Mouse (Mus musculus): Measurements from ENCODE around the gene Plekhj1.

Gene Plekhj1

DNA sequence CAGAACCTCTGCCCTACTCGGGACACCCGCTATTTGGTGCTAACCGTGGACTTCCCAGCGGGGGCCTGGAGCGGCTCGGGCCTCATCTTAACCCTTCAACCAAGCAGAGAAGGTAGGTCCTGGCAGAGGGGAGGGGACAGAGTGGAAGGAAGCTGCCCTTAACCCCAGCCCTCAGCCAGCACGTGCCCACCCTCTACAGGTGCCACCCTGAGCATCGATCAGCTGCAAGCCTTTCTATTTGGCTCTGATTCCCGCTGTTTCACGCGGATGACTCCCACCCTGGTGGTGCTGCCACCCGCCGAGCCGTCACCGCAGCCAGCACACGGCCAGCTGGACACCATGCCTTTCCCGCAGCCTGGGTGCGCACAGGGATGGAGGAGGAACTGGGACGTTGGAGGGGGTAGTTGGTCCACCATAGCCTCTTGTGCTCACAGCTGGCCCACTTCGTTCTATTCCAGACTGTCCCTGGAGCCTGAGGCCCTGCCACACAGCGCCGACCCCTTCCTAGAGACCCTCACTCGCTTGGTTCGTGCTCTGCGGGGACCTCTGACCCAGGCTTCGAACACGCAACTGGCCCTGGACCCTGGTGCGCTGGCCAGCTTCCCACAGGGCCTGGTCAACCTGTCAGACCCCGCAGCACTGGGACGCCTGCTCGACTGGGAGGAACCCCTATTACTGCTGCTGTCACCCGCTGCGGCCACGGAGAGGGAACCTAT, 8.1 kb upstream of the Plekhj1 start:
- in situ Hi-C loops (cut with MboI; ENCODE audit: low sequenced_read_pairs): no loop called here

DNA sequence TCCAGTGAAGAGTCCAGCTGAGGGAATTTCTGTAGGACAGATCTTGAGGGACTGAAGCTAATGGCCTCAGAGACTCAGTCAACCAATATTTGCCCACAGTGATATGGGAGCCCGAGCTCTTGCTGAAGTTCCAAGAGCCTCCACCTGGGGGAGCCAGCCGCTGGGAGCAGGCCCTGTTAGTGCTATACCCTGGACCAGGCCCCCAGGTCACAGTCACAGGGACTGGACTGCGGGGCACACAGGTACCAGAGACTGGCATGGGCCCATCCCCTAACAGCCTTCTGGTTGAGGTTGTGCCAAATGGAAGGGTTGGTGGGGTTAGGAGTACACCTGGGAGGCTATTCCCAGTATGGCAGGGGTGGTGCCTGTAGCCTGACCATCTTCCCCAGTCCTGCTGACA, 7.5 kb upstream of the Plekhj1 start:
- in situ Hi-C loops (cut with MboI; ENCODE audit: low sequenced_read_pairs): no loop called here

DNA sequence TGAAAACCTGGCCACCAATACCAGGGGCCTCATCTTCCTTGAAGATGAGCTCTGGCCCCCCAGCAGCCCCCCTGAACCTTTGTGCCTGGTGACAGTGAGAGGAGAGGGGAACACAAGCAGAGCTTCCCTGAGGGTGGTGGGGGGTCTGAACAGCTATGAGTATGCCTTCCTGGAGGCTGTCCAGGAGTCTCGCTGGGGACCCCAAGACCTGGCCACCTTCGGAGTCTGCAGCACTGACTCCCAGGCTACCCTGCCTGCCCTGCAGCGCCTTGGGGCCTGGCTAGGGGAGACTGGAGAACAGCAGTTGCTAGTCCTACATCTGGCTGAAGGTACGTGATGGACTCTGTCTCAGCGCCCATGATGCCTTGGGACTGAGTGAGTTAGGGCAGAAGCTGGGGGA, 6.9 kb upstream of the Plekhj1 start:
- in situ Hi-C loops (cut with MboI; ENCODE audit: low sequenced_read_pairs): no loop called here

DNA sequence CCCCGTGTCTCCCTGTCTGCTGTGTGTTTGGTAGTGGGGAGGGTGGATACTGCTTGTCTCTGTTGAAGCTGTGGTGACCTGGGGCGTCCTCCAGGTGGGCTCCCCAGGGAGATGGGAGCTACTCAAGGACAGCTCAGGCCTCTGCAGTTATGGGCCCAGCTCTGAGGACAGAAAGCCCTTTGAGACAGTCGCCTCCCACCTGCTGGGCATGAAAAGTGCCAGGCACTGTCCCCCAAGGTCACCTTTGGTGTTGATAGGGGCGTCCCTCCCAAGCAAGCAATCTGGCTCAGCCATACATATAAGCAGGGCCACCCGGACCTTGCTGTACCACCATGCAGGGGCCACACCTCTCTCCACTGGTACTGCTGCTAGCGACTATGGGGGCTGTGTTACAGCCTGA, 6.5 kb upstream of the Plekhj1 start, which contains the start of gene Amh:
Amh (plus strand) TSS at position 328 of the 400 bp plus-strand sequence.
- in situ Hi-C loops (cut with MboI; ENCODE audit: low sequenced_read_pairs): no loop called here

DNA sequence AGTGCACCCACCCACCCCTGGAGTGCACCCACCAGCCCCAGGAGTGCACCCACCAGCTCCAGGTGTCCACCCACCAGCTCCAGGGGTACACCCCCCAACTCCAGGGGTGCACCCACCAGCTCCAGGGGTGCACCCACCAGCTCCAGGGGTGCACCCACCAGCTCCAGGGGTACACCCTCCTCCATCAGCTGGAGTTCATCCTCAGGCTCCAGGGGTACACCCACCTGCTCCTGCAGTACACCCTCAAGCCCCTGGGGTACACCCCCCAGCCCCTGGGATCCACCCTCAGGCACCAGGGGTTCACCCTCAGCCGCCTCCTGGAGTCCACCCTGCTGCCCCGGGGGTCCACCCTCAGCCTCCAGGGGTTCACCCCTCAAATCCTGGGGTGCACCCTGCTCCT, 5.9 kb upstream of the Plekhj1 start:
- in situ Hi-C loops (cut with MboI; ENCODE audit: low sequenced_read_pairs): no loop called here

DNA sequence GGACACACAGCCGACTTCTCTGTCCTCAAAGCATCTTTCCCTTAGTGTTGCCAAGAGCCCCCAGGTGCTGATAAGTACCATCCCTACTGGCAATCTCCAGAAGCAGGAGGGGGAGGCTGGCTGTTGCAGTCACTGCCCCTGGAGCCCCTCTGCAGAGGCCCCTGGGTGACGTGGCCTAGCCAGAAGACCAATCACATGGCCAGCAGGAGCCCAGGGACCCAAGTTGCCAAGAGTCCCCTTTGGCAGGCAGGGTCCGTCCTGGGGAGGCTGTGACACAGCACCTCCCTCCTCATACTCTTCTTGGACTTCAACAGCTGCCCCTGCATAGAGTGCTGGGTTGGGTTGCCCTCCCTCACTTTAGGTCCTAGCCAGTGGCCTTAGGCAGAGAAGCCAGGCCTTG, 4.6 kb upstream of the Plekhj1 start:
- in situ Hi-C loops (cut with MboI; ENCODE audit: low sequenced_read_pairs): no loop called here

DNA sequence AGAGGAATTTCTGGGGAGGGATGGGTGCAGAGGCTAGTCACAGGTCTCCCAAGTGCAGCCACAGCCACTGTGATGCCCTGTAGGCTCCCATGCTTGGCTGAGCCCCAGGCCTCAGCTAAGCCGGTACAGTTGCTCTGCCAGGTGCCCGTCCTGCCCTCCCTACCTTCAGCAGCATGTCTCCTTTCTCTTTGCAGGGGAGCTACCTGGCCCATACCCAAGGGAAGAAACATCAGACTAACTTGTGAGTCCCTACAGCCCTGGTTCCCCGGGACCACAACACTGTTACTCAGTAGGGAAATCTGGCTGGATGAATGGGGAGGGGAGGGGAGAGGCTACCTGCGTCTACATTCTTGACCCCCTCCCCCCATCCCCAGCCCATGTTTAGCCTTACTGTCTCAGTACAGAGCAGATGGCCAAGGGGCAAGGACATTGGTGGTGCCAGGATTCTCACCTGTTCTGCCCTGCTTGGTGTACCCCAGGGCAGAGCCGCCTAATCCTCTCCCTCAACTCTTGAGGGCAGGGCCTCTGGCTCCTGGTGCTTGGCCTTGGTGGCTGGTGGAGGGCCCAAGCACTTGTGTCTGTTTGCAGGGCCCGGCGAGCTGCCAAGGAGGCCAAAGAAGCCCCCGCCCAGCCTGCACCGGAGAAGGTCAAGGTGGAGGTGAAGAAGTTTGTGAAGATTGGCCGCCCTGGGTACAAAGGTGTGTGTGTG, 3.9 kb upstream of the Plekhj1 start:
- in situ Hi-C loops (cut with MboI; ENCODE audit: low sequenced_read_pairs): no loop called here

DNA sequence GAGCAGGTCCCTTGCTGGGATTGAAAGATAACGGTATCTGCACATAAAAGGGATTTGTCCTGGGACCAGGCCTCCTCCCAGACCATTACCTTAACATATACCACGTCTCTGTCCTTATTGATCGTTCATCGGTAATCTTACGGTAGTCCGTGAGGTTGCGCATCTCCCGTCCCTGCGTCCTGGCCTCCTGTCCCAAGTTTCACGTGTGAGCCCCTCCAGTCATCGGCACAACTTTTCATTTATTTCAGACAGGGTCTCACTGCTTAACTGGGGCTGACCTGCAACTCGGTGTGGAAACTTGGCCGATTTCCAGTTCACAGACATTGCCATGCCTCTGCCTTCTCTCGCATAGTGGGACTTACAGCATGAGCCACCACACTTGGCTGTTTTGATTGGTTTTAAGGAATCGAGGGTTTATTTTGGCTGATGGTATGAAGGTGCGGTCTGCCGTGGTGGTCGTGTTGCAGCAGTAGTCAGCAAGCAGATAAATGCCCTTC, 692 bp upstream of the Plekhj1 start:
- in situ Hi-C loops (cut with MboI; ENCODE audit: low sequenced_read_pairs): no loop called here

DNA sequence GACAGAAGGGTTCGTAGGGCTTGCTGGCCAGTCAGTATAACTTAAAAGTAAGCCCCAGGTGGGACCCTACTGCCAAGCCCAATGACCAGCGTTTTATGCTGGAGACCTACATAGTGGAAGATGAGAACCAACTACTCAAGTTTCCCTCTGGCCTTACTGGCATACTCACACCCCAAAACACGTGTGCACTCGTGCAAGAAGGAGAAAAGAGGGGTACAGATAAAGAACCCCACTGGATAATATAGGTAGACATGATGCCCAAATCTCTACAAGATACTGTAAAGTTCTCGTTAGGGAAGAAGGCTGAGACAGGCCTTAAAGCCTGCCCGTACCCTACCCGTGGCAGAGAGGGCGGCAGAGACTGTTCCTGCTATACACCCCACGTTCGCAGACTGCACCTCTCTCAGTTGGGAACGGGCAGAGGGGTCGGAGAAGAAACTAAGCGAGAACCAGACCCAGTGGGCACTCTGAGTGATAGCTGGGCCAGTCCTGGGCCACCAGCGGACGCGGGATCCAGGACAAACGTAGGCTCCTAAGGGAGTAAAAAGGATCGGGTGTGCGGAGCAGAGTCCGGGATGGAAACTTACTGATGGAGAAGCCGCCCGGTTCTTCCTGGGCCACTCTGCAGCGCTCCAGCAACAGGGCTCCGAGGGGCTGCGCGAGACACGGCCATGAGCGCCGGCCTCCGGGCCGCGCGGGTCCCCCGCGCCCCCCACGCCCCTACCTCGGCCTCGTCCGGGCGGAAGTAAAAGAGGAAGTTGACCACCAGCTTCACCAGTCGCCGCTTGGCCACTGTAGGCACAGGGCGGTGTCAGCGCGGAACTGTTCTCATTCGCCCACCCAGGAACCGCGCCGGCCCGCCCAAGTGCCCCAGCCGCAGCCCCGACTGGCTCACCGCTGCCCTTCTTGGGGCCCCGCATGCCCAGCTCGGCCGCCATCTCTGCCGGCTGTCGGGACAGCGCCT, 958 bp downstream of the Plekhj1 start:
- in situ Hi-C loops (cut with MboI; ENCODE audit: low sequenced_read_pairs): no loop called here

DNA sequence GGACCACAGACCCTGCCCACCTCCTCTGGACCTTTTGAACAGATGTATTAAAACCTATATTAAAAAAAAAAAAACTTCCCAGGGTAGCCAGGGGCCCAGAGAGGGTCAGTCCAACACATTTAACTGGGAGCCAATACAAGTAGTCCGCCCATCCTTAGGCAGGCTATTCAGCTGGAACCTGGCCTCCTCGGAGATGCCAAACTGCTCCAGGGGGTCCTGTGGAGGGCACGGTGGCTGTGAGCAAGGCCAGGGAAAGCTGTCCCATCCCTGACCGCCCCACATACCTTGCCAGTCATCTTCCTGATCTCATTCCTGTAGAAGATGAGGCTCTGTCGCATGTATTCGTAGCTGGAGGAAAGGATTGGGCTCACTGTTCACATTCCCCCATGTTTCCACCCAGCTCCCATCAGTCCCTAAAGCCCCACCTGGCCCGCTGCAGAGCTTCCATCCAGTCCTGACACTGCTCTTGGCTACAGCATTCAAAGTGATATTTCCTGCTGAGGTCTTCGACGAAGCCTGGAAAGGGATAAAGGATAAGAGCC, 2.0 kb downstream of the Plekhj1 start:
- in situ Hi-C loops (cut with MboI; ENCODE audit: low sequenced_read_pairs): no loop called here

DNA sequence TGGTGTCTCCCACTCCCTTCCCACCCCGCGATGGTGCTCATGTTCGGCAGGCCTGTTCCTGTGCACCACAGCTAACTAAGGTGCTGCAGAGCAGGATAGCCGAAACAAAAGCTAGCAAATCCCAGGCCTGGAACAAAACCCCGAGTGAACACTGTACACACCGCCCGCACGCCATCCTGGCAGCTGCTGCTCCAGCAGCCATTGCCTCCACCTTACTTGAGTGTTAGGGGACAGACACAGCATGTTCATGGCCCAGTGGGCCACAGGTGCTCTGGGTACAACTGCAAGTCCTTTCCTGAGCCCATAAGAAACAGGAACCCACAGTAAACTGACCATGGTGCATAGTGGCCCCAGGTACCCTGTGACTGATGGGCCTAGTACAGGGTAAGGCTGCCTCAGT, 3.7 kb downstream of the Plekhj1 start:
- in situ Hi-C loops (cut with MboI; ENCODE audit: low sequenced_read_pairs): no loop called here

DNA sequence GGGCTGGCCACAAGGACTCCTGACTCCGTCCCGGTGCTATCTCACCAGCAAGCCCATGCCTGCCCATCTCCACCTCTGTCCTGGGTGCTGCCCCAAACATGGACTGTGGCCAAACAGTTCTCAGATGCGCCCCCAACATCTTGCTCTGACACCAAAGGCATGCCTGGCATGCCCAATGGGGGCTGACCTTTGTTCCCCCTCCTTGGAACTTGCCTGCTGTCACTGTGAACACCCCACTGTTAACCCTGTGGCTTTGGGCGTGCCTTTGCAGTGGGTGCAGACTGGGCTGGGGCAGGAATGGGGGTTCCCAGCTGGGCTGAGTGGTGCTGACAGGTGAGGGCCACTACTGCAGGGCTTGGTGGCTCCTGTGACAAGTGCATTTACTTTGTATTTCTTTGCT, 4.6 kb downstream of the Plekhj1 start:
- in situ Hi-C loops (cut with MboI; ENCODE audit: low sequenced_read_pairs): no loop called here

DNA sequence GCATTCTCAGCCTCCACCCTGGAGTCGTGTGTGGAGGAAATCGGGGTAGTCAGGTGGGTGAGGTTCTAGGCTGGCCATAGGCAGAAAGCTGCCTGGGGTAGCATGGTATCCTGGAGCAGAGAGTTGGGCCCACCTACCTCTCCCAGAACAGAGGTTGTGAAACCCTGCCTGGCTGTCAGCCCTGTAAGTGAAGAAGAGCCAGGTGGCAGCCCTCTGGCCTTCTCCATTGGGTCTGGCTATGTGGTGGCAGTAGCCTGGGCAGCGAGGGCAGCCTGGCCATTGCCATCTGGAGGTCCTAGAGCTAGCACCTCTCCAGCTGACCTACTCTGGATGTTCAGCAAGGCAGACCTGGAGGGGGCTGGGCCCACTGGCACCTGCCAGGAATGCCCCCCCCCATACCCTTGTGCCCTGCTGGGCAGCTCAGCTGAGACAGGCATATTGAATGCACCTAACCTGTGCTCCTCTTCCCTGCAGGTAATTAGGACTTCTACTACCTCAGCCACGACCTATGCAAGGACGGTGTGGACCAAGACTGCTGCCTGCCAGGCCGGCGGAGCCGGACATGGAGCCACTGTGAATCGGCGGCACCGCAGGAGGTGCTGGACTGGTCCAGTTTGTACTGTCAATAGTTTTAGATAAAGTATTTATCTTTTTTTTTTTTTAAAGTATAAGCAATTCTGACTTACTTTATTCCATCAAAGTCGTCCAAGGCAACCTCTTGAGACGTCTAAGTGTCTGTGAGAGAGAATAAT, 5.2 kb downstream of the Plekhj1 start:
- in situ Hi-C loops (cut with MboI; ENCODE audit: low sequenced_read_pairs): no loop called here

DNA sequence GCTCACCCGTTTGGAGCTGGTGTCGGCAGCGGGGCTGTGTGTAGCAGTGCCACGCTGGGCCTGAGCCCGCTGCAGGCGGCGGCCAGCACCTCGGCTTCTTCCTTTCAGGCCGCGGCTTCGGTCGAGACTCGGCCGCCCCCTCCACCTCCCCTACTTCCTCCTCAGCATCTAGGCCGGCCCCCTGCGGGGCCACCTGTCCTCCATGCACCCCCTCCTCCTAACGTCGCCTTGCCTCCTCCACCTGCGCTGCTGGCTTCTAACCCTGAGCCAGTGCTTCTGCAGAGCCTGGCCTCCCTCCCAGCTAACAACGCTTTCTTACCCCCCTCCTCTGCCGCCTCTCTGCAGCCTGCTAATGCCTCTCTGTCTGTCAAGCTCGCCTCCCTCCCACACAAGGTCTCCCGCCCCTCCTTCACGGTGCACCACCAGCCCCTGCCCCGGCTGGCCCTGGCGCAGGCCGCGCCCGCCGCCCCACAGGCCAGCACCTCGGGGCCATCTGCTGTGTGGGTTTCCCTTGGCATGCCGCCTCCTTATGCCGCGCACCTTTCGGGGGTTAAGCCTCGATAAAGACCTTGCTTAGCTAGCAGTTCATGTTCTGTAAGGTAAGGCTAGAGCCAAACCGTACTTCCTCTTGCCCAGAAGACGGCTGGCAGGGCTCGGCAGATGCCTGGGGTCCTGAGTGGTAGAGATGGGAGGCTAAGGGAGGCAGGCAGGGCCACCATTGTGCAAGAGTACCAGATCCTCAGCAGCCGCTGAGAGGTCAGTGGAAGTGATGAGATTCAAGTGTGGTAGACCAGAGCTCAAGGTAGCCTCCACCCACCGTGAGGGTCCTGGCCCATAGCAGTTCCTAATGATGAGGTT, 6.0 kb downstream of the Plekhj1 start:
- in situ Hi-C loops (cut with MboI; ENCODE audit: low sequenced_read_pairs): no loop called here

DNA sequence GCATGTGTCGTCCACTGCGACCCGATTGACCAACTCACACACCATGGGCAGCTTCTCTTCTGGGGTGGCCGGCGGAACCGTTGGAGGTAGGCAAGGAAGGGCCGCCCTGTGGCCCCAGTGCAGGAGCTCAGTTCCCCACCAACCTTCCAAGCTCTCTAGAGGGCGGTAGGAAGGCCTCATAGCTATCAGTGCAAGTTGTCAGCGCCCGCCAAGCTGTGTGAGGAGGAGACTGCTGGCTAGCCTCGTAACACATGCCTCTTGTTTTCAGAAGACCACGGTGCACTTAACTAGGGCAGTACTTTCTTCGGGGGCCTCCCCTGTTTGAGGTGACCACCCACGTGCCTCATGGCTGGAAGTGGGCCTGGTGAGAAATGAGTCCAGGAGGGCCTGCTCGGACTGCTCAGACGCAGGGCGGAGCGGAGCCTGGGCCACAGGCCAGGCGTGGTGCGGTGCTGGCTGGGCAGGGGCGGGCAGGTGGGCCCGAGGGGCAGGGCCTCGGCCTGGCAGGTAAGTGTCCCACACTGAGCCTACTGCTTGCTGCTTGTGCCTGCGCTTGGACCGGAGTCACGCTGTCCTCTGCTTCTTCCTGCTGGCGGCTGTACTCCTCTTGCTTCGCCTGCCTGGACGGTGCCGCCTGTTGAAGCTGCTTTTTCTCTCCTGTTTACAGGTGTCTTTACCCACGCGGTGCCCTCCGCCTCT, 6.8 kb downstream of the Plekhj1 start:
- in situ Hi-C loops (cut with MboI; ENCODE audit: low sequenced_read_pairs): no loop called here

DNA sequence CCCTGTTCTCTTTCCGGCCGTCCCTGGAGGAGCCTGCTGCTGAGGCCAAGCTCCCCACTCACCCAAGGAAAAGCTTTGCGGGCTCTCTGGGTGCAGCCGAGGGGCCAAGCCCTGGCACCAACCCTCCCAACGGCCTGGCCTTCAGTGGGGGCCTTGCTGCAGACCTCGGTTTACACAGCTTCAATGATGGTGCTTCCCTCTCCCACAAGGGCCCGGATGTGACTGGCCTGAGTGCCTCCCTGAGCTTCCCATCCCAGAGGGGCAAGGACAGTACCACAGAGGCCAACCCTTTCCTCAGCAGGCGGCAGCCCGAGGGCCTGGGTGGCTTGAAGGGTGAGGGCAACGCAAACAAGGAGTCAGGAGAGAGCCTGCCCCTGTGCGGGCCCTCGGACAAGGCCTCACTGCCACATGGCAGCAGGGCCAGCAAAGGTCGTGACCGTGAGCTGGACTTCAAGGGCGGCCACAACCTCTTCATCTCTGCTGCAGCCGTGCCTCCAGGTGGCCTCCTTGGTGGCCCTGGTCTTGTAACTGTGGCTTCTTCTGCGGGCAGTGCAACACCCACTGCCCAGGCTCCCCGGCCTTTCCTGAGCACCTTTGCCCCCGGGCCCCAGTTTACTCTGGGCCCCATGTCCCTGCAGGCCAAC, 7.5 kb downstream of the Plekhj1 start:
- in situ Hi-C loops (cut with MboI; ENCODE audit: low sequenced_read_pairs): no loop called here

DNA sequence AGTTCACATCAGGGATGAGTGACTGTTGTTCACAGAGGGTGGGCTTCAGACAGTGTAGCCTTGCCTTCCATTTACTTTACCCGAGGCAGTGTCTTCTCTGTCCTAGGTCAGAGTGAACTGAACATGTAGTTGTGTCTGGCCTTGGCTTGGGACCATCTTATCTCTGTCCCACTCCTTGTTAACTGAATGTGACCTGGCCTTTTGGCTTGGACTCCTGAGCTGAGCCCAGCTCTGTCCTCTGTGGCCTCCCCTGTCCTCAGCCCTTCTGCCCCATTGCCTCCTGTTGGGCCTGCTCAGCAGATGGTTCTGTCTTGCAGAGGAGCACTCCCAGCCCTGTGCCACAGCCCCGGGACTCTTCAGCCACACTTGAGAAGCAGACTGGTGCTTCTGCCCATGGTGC, 10.9 kb downstream of the Plekhj1 start:
- in situ Hi-C loops (cut with MboI; ENCODE audit: low sequenced_read_pairs): no loop called here

DNA sequence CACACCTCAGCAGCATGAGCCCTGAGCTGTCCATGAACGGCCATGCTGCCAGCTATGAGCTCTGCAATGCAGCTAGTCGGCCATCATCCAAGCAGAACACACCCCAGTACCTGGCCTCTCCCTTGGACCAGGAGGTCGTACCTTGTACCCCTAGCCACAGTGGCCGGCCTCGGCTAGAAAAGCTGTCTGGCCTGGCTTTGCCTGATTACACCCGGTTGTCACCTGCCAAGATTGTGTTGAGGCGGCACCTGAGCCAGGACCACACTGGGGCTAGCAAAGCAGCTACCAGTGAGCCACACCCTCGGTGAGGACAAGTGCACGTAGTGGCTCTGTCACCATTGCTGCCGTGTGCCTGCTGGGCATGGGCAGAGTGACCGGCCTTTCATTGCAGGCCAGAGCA, 12.5 kb downstream of the Plekhj1 start:
- in situ Hi-C loops (cut with MboI; ENCODE audit: low sequenced_read_pairs): no loop called here

All from CH12F3 (cell line).